Mouse (Mus musculus) heart, embryonic 11.5 days (tissue): ENCODE measurements around the gene Fbxo11. TPM values are rescaled to one million over a fixed set of nuclear protein-coding genes. Genes with fewer than 3 reads are reported as not detected.

Experiments
- ATAC-seq: fragments of 200-750 bp; cut with Nextera tagmentation; replicated peaks from 2 replicates; pipeline ENCODE4 v1.8.0; 2017; ENCODE audit warnings: moderate library complexity; ENCODE audit not compliant: insufficient number of reproducible peaks, low FRiP score, low TSS enrichment
- H3K27ac ChIP-seq: fragments of 300-500 bp; sonication (generic); 2 replicates; pipeline ENCODE4 v1.5.1; 2014; ENCODE audit warnings: mild to moderate bottlenecking, low read depth, low read length
- H3K27me3 ChIP-seq: fragments of 300-500 bp; sonication (generic); 2 replicates; pipeline ENCODE4 v1.6.1; 2014; ENCODE audit warnings: mild to moderate bottlenecking, low read length, mixed read lengths; ENCODE audit not compliant: control insufficient read depth, insufficient read depth
- H3K36me3 ChIP-seq: fragments of 300-500 bp; sonication (generic); 2 replicates; pipeline ENCODE4 v1.6.1; 2014; ENCODE audit warnings: mild to moderate bottlenecking, low read length, moderate library complexity, mixed read lengths; ENCODE audit not compliant: control insufficient read depth, insufficient read depth
- H3K4me1 ChIP-seq: fragments of 300-500 bp; sonication (generic); 2 replicates; pipeline ENCODE4 v1.6.1; 2014; ENCODE audit warnings: low read length; ENCODE audit not compliant: control insufficient read depth, insufficient read depth
- H3K4me2 ChIP-seq: fragments of 300-500 bp; sonication (generic); 2 replicates; pipeline ENCODE4 v1.6.1; 2014; ENCODE audit warnings: mild to moderate bottlenecking, moderate library complexity
- H3K4me3 ChIP-seq: fragments of 300-500 bp; sonication (generic); 2 replicates; pipeline ENCODE4 v1.5.1; 2014; ENCODE audit warnings: low read depth, low read length
- H3K9ac ChIP-seq: fragments of 300-500 bp; sonication (generic); 2 replicates; pipeline ENCODE4 v1.6.1; 2014; ENCODE audit warnings: mild to moderate bottlenecking, low read depth, low read length, moderate library complexity
- H3K9me3 ChIP-seq: fragments of 300-500 bp; sonication (generic); replicated peaks from 2 replicates; pipeline ENCODE4 v1.6.1; 2016; ENCODE audit warnings: low read length; ENCODE audit not compliant: control insufficient read depth
- WGBS: fragments of 180-500 bp; shearing (Covaris S2); extraction: QIAGEN DNeasy Blood & Tissue Kit; methylation state at CpG from one replicate; pipeline ENCODE4 v1.1.7; 2014; ENCODE audit not compliant: insufficient replicate concordance; 5-methylcytosine and 5-hydroxymethylcytosine counted together
- polyA plus RNA-seq: library from polyadenylated mRNA; unstranded; fragments of >200 nt; fragmentation: Nextera tagmentation; extraction: Ambion mirVana; gene quantifications from 2 replicates; pipeline ENCODE4 v1.2.1, GENCODE M21; 2014

The Fbxo11 gene
- polyA plus RNA-seq: 17.3 and 17.7 TPM in 2 replicates

GRCm38 (mm10) chr17:88065031-88065800 lies at the start of gene Fbxo11:
Gene Fbxo11 (minus strand): TSS chr17:88065291.
- peak within 1 kb of the TSS; percentile 77 for H3K4me2 ChIP-seq
- peak within 1 kb of the TSS; percentile 99 for H3K4me3 ChIP-seq
- peak within 1 kb of the TSS; percentile 99 for H3K27ac ChIP-seq
- peak; percentile 17 for ATAC-seq
- no peaks in the 10 kb centered on the region for H3K27me3 ChIP-seq
- no peaks in the 10 kb centered on the region for H3K9me3 ChIP-seq
- peak within 1 kb of the TSS; percentile 99 for H3K9ac ChIP-seq
- H3K4me1 ChIP-seq: peaks cover 6% of the 10 kb centered on the region
- WGBS: under 1% methylated on average over 62 of the region's 112 CpGs
- H3K36me3 ChIP-seq: no peaks in the 10 kb centered on the region

GRCm38 (mm10) chr17:88113883-88114229 lies 48.8 kb upstream of the Fbxo11 start:
- Histone ChIP-seq H3K4me1 (no peaks in the 10 kb centered on the region), H3K9me3 (no peaks in the 10 kb centered on the region; the same call in 1 of the 2 replicates), H3K9ac (no peak overlapping the region), H3K27ac (no peak overlapping the region), H3K36me3 (no peaks in the 10 kb centered on the region), H3K27me3 (no peaks in the 10 kb centered on the region), H3K4me2 (no peak overlapping the region), H3K4me3 (no peak overlapping the region)
- no peak for ATAC-seq
- WGBS: 85% methylated on average over 10 of the region's 10 CpGs

DNA sequence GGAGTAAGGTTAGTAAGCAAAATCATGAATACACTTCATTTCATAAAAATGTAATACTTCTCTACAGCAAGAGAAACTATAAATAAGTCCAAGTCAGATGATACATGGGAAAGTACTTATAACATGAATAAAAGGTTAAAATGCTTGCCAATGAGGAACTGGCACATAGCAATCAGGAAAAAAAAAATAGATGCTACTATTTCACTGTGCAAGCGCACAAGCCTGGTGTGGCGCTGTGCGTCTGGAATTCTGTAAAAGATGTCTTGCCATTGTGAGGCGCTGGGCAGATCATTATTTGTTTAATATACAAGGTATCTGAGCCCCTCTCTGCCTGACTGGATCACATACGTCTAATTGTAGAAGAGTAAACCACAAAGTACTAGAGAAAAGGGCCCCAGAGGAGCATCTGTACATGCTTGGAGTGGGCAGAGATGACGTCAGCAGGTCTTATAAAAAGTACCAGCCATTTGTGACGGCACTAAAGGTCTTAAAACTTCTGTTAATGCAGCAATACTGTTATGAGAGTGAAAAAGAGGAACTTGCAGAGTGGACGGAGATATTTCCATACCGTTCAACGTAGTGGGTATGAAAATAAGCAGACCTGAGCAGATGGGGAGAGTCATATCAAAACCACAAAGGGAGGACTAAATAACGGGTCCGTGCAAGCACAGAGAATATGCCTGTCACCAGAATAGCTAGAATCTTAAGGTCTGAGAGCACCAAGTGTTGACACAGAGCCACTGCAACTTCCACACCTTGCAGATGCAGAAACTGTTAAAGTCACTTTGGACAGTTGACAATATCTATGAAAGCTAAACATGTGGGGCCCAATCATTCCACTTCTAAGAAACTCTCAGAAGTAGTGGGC lies 48.2 kb upstream of the Fbxo11 start:
- H3K36me3 ChIP-seq: no peaks in the 10 kb centered on the region
- H3K4me1 ChIP-seq: no peaks in the 10 kb centered on the region
- H3K9ac ChIP-seq: no peak overlapping the region
- H3K4me3 ChIP-seq: no peak overlapping the region
- no peaks in the 10 kb centered on the region; the same call in 1 of the 2 replicates for H3K9me3 ChIP-seq
- no peak for ATAC-seq
- WGBS: 78% methylated on average over 12 of the region's 12 CpGs
- no peak overlapping the region for H3K27ac ChIP-seq
- H3K4me2 ChIP-seq: no peak overlapping the region
- H3K27me3 ChIP-seq: no peaks in the 10 kb centered on the region

DNA sequence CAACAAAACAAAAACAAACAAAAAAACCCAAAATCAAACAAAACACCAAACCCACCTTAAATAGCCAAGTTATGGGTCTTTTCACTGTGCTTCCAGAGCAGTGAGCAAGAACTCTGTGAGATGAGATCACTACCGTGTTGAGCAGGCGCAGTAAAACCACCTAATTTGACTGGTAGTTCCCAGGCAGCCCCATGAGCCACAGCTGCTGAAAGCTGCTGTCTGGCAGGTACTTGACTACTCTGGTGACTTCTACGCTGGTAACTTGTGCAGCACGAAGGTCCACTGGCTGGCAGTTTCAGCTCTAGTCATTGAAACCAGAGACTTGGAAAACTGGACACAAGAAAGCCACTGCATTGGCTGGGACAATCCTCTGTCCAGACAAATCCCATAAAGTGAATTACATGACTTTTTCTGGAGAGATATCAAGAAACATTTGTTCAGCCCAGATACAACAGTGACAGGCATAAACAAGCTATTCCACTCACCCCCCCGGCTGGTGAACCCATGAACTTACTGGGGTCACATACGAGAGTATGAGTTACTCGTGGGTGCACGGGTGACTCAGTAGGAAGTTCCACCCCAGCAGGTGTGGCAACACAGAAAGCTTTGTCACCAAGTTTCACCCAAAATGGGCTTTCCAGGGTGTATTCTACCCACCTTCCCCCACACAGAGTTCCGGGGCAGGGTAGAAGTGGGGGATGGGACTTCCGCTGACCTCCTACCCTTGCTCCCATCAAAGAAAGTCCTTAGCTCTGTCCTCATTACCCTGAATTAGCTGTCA lies 47.0 kb upstream of the Fbxo11 start:
- Histone ChIP-seq H3K36me3 (no peaks in the 10 kb centered on the region), H3K4me2 (no peak overlapping the region), H3K4me1 (no peaks in the 10 kb centered on the region), H3K9ac (no peak overlapping the region), H3K27me3 (no peaks in the 10 kb centered on the region), H3K27ac (no peak overlapping the region), H3K9me3 (no peaks in the 10 kb centered on the region; the same call in 1 of the 2 replicates), H3K4me3 (no peak overlapping the region)
- ATAC-seq: no peak
- WGBS: 60% methylated on average over 10 of the region's 10 CpGs

GRCm38 (mm10) chr17:88111081-88111796 lies 46.1 kb upstream of the Fbxo11 start:
- WGBS: 85% methylated on average over 12 of the region's 12 CpGs
- Histone ChIP-seq H3K9ac (no peak overlapping the region), H3K4me2 (no peak overlapping the region), H3K4me3 (no peak overlapping the region), H3K27me3 (no peaks in the 10 kb centered on the region), H3K9me3 (no peaks in the 10 kb centered on the region; the same call in 1 of the 2 replicates), H3K36me3 (no peaks in the 10 kb centered on the region), H3K27ac (no peak overlapping the region), H3K4me1 (no peaks in the 10 kb centered on the region)
- no peak for ATAC-seq

DNA sequence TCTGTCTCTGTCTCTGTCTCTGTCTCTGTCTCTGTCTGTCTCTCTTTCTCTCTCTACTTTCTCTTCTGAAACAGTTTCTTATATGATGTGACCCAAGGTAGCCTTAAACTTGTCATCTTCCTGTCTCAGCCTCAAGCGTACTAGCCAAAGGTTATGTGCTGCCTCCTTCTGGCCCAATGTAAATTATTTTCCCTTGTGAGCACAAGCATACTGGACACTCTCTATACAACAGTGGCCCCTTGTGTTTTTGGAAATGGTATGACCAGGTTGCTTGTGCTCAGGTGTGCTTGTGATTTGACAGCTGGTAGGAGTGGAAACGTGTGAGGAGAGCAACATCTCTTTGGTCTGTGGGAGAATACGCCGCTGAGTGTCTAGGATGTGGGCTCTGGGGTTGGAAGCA lies 42.6 kb upstream of the Fbxo11 start:
- no peaks in the 10 kb centered on the region for H3K36me3 ChIP-seq
- H3K9ac ChIP-seq: no peak overlapping the region
- 80% methylated on average over 4 of the region's 4 CpGs for WGBS

DNA sequence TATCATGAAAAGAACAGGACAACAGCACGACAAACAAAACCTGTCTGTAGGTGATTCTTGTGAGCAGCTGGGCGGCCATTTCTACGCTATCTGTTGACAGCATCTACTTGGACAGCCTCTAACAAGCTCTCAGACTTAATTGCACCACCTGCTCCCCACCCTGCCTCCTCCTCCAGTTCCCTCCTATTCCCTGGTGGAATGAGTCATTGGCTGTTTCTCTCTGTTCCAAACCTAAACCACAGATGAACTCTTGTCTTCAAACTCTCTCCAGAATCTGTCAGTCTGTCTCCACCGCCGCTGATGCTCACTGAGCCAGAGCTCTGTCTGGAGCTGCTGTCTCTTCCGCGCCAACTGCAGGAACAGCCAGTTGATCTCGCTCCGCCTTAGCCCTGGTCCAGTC lies 41.3 kb upstream of the Fbxo11 start:
- Histone ChIP-seq H3K27me3 (no peaks in the 10 kb centered on the region), H3K4me2 (no peak overlapping the region), H3K36me3 (no peaks in the 10 kb centered on the region), H3K9me3 (no peaks in the 10 kb centered on the region; the same call in 1 of the 2 replicates), H3K27ac (no peak overlapping the region), H3K9ac (no peak overlapping the region), H3K4me1 (no peaks in the 10 kb centered on the region), H3K4me3 (no peak overlapping the region)
- no peak for ATAC-seq
- 86% methylated on average over 9 of the region's 9 CpGs for WGBS

More for the DNA sequence above, 42.6 kb upstream of the Fbxo11 start:
- H3K27ac ChIP-seq: no peak overlapping the region
- no peak overlapping the region for H3K4me2 ChIP-seq
- no peaks in the 10 kb centered on the region for H3K27me3 ChIP-seq
- no peaks in the 10 kb centered on the region for H3K4me1 ChIP-seq
- no peak for ATAC-seq
- H3K9me3 ChIP-seq: no peaks in the 10 kb centered on the region; the same call in 1 of the 2 replicates
- no peak overlapping the region for H3K4me3 ChIP-seq

GRCm38 (mm10) chr17:88102597-88102996 lies 37.5 kb upstream of the Fbxo11 start:
- Histone ChIP-seq H3K27ac (no peak overlapping the region), H3K4me1 (no peaks in the 10 kb centered on the region), H3K9ac (no peak overlapping the region), H3K9me3 (no peaks in the 10 kb centered on the region), H3K27me3 (no peaks in the 10 kb centered on the region), H3K36me3 (no peaks in the 10 kb centered on the region), H3K4me2 (no peak overlapping the region), H3K4me3 (no peak overlapping the region)
- WGBS: 60% methylated on average over 7 of the region's 7 CpGs
- ATAC-seq: no peak
